Mouse (Mus musculus): ENCODE measurements around the gene Polq. TPM values are rescaled to one million over a fixed set of nuclear protein-coding genes. Genes with fewer than 3 reads are reported as not detected.

The Polq gene
- polyA plus RNA-seq (2012; rRNA removed), result 5.7 and 6.8 TPM in 2 replicates

GRCm38 (mm10) chr16:37011061-37011921, at the start of gene Polq:
Polq (plus strand) TSS chr16:37011786.

GRCm38 (mm10) chr16:36989999-36990625, 21.5 kb upstream of the Polq start, which contains the start of gene Fbxo40:
Fbxo40 (minus strand) TSS chr16:36990467.

Other genes with a start within 250 kb of the Polq start
- gene Slc15a2, start 226.8 kb upstream of the Polq start, polyA plus RNA-seq (2012; rRNA removed), result 14.1 and 15.3 TPM in 2 replicates
- gene Iqcb1, start 183.4 kb upstream of the Polq start, polyA plus RNA-seq (2012; rRNA removed), result 30.7 and 31.1 TPM in 2 replicates
- 0.54 and 1.0 TPM in 2 replicates for gene Eaf2, start 136.8 kb upstream of the Polq start, polyA plus RNA-seq (2012; rRNA removed)
- 34.9 and 40.8 TPM in 2 replicates for gene Golgb1, start 136.6 kb upstream of the Polq start, polyA plus RNA-seq (2012; rRNA removed)
- 4.2 and 5.1 TPM in 2 replicates for gene Hcls1, start 76.8 kb upstream of the Polq start, polyA plus RNA-seq (2012; rRNA removed)
- 0.04 and 0.10 TPM in 2 replicates for gene Fbxo40, start 21.3 kb upstream of the Polq start, polyA plus RNA-seq (2012; rRNA removed)